Comparison of ENCODE assay signal across 8 mouse cellular contexts in genomic region chr9:64089004-64089403, GRCm38 (mm10). TPM values are rescaled to one million over a fixed set of nuclear protein-coding genes. Genes with fewer than 3 reads are reported as not detected.
DNase-seq lines count a peak whose midpoint lies in the region; ATAC-seq lines count a peak whose summit lies in the region.
"Had no signal": no experiment of that assay in that cellular context is flagged by ENCODE, and none has a peak within 500 bp of the region (broad histone marks: within the 10 kb centered on the region; RNA-seq: fewer than 3 reads in every experiment).

No protein-coding gene starts in this region.

- no peak overlapping the region for H3K4me3 ChIP-seq in midbrain, embryonic 16.5 days (ENCODE audit: low read depth, low read length)
- H3K4me3 ChIP-seq in midbrain, embryonic 13.5 days (replicated peaks), result no peak overlapping the region
- H3K4me3 ChIP-seq in embryonic facial prominence, embryonic 15.5 days (replicated peaks), result no peak overlapping the region
- H3K4me3 ChIP-seq in liver, embryonic 12.5 days, result no peak overlapping the region
- no peak overlapping the region for H3K4me3 ChIP-seq in stomach, embryonic 15.5 days (replicated peaks)
- H3K4me3 ChIP-seq in hindbrain, embryonic 11.5 days (ENCODE audit: low read depth, low read length), result no peak overlapping the region
- H3K4me3 ChIP-seq: limb, embryonic 12.5 days had no signal

- no peak overlapping the region for H3K4me2 ChIP-seq in midbrain, embryonic 16.5 days (ENCODE audit: low read length)
- no peak overlapping the region for H3K4me2 ChIP-seq in midbrain, embryonic 13.5 days (replicated peaks)
- H3K4me2 ChIP-seq in embryonic facial prominence, embryonic 15.5 days (replicated peaks), result no peak overlapping the region
- no peak overlapping the region for H3K4me2 ChIP-seq in liver, embryonic 12.5 days
- H3K4me2 ChIP-seq in stomach, embryonic 15.5 days, result no peak overlapping the region
- no peak overlapping the region for H3K4me2 ChIP-seq in hindbrain, embryonic 11.5 days (replicated peaks; ENCODE audit: low read depth, low read length)
- H3K4me2 ChIP-seq: limb, embryonic 12.5 days had no signal

- peak; percentile 47 to 59 for DNase-seq in heart, postnatal 36 days
- DNase-seq in hindbrain, embryonic 11.5 days (ENCODE audit: low spot score), result no peak

- peaks cover 8% of the 10 kb centered on the region; the same call in 1 of the 2 replicates for H3K27me3 ChIP-seq in midbrain, embryonic 16.5 days (ENCODE audit: control insufficient read depth, insufficient read depth, low read depth, low read length)
- peaks cover 21% of the 10 kb centered on the region for H3K27me3 ChIP-seq in midbrain, embryonic 13.5 days
- H3K27me3 ChIP-seq in embryonic facial prominence, embryonic 15.5 days, result no peaks in the 10 kb centered on the region
- H3K27me3 ChIP-seq in liver, embryonic 12.5 days (replicated peaks), result no peaks in the 10 kb centered on the region
- H3K27me3 ChIP-seq in stomach, embryonic 15.5 days (replicated peaks), result no peaks in the 10 kb centered on the region
- H3K27me3 ChIP-seq in hindbrain, embryonic 11.5 days (ENCODE audit: control insufficient read depth, insufficient read depth, low read length), result peaks cover 9% of the 10 kb centered on the region; the same call in 1 of the 2 replicates
- H3K27me3 ChIP-seq: limb, embryonic 12.5 days had no signal

- intact Hi-C loops in heart, postnatal 36 days (cut with DNase I), result no loop called here

- H3K9me3 ChIP-seq in midbrain, embryonic 16.5 days (replicated peaks; ENCODE audit: control insufficient read depth, low read length, poor library complexity, severe bottlenecking), result no peaks in the 10 kb centered on the region
- H3K9me3 ChIP-seq in midbrain, embryonic 13.5 days, result no peaks in the 10 kb centered on the region
- H3K9me3 ChIP-seq in embryonic facial prominence, embryonic 15.5 days (replicated peaks), result no peaks in the 10 kb centered on the region
- H3K9me3 ChIP-seq in liver, embryonic 12.5 days (replicated peaks), result no peaks in the 10 kb centered on the region
- H3K9me3 ChIP-seq in stomach, embryonic 15.5 days, result no peaks in the 10 kb centered on the region
- no peaks in the 10 kb centered on the region for H3K9me3 ChIP-seq in hindbrain, embryonic 11.5 days (ENCODE audit: control insufficient read depth, low read length)
- H3K9me3 ChIP-seq: limb, embryonic 12.5 days had no signal

- peak; percentile 21; the same call in 1 of the 2 replicates for ATAC-seq in midbrain, embryonic 16.5 days
- ATAC-seq in midbrain, embryonic 13.5 days, result no peak
- no peak for ATAC-seq in embryonic facial prominence, embryonic 15.5 days (ENCODE audit: insufficient number of reproducible peaks, low FRiP score, low TSS enrichment, low read depth)
- ATAC-seq in liver, embryonic 12.5 days, result no peak
- ATAC-seq in stomach, embryonic 15.5 days (ENCODE audit: insufficient read depth, low FRiP score, low read depth), result no peak
- ATAC-seq in hindbrain, embryonic 11.5 days (ENCODE audit: low FRiP score), result no peak

- H3K4me1 ChIP-seq in midbrain, embryonic 16.5 days (ENCODE audit: control insufficient read depth, insufficient read depth, low read length), result peaks cover 8% of the 10 kb centered on the region
- peaks cover 12% of the 10 kb centered on the region for H3K4me1 ChIP-seq in midbrain, embryonic 13.5 days (replicated peaks)
- peaks cover 28% of the 10 kb centered on the region for H3K4me1 ChIP-seq in embryonic facial prominence, embryonic 15.5 days
- H3K4me1 ChIP-seq in liver, embryonic 12.5 days, result peaks cover 48% of the 10 kb centered on the region
- peaks cover 35% of the 10 kb centered on the region for H3K4me1 ChIP-seq in stomach, embryonic 15.5 days
- H3K4me1 ChIP-seq in hindbrain, embryonic 11.5 days (replicated peaks; ENCODE audit: control insufficient read depth, insufficient read depth, low read length), result peaks cover 8% of the 10 kb centered on the region; the same call in 1 of the 2 replicates

- no peak overlapping the region for H3K9ac ChIP-seq in midbrain, embryonic 16.5 days (ENCODE audit: low read depth, low read length)
- H3K9ac ChIP-seq in midbrain, embryonic 13.5 days (replicated peaks), result no peak overlapping the region
- H3K9ac ChIP-seq in embryonic facial prominence, embryonic 15.5 days, result no peak overlapping the region
- H3K9ac ChIP-seq in liver, embryonic 12.5 days, result no peak overlapping the region
- no peak overlapping the region for H3K9ac ChIP-seq in stomach, embryonic 15.5 days
- no peak overlapping the region for H3K9ac ChIP-seq in hindbrain, embryonic 11.5 days (ENCODE audit: low read depth, low read length)
- H3K9ac ChIP-seq: limb, embryonic 12.5 days had no signal

- H3K27ac ChIP-seq in midbrain, embryonic 16.5 days (ENCODE audit: low read length), result no peak overlapping the region
- no peak overlapping the region for H3K27ac ChIP-seq in midbrain, embryonic 13.5 days
- peak overlapping the region; percentile 34; the same call in 1 of the 2 replicates for H3K27ac ChIP-seq in embryonic facial prominence, embryonic 15.5 days (replicated peaks)
- H3K27ac ChIP-seq in liver, embryonic 12.5 days, result peak overlapping the region; percentile 70
- H3K27ac ChIP-seq in stomach, embryonic 15.5 days, result peak overlapping the region; percentile 63
- no peak overlapping the region for H3K27ac ChIP-seq in hindbrain, embryonic 11.5 days (ENCODE audit: low read depth, low read length)
- H3K27ac ChIP-seq: limb, embryonic 12.5 days had no signal

- no peaks in the 10 kb centered on the region for H3K36me3 ChIP-seq in midbrain, embryonic 16.5 days (ENCODE audit: control insufficient read depth, insufficient read depth, low read length)
- H3K36me3 ChIP-seq in midbrain, embryonic 13.5 days, result no peaks in the 10 kb centered on the region
- no peaks in the 10 kb centered on the region for H3K36me3 ChIP-seq in embryonic facial prominence, embryonic 15.5 days
- H3K36me3 ChIP-seq in liver, embryonic 12.5 days, result 0 out of 2 replicates have a peak, but pooled peaks cover 9% of the 10 kb centered on the region
- H3K36me3 ChIP-seq in stomach, embryonic 15.5 days, result no peaks in the 10 kb centered on the region
- H3K36me3 ChIP-seq in hindbrain, embryonic 11.5 days (ENCODE audit: control insufficient read depth, insufficient read depth, low read length), result no peaks in the 10 kb centered on the region
- H3K36me3 ChIP-seq: limb, embryonic 12.5 days had no signal

- 67% methylated on average over 12 of the region's 12 CpGs for WGBS in midbrain, embryonic 16.5 days
- 70% methylated on average over 12 of the region's 12 CpGs for WGBS in midbrain, embryonic 13.5 days
- 60% methylated on average over 12 of the region's 12 CpGs for WGBS in embryonic facial prominence, embryonic 15.5 days
- 31% methylated on average over 12 of the region's 12 CpGs for WGBS in liver, embryonic 12.5 days (ENCODE audit: insufficient replicate concordance)
- 36% methylated on average over 12 of the region's 12 CpGs for WGBS in stomach, embryonic 15.5 days
- WGBS in hindbrain, embryonic 11.5 days, result 79% methylated on average over 12 of the region's 12 CpGs

RNA-seq across cellular contexts. Expression of gene Lctl, which starts 27.9 kb away (rescaled TPM):
- not detected in 2 replicates for polyA plus RNA-seq in midbrain, embryonic 16.5 days (2015; fragmentation: Nextera tagmentation; extraction: Ambion mirVana)
- not detected in 2 replicates for polyA plus RNA-seq in midbrain, embryonic 13.5 days (2015; fragmentation: Nextera tagmentation; extraction: Ambion mirVana)
- 0.16 TPM in 1 of 2 replicates, not detected in the other for polyA plus RNA-seq in embryonic facial prominence, embryonic 15.5 days (2015; fragmentation: Nextera tagmentation; extraction: Ambion mirVana)
- total RNA-seq in heart, postnatal 36 days (2021), result not detected
- not detected in 2 replicates for polyA plus RNA-seq in liver, embryonic 12.5 days (2016; fragmentation: Nextera tagmentation; extraction: Ambion mirVana)
- polyA plus RNA-seq in stomach, embryonic 15.5 days (2015; fragmentation: Nextera tagmentation; extraction: Ambion mirVana), result 0.06 TPM in 1 of 2 replicates, not detected in the other
- polyA plus RNA-seq in hindbrain, embryonic 11.5 days (2014; fragmentation: Nextera tagmentation; extraction: Ambion mirVana), result not detected in 2 replicates
- polyA plus RNA-seq: limb, embryonic 12.5 days had no signal

Comparison
In these comparisons a context has a peak if more than half of its experiments do, and no peak if none do; other contexts are left out.
1. H3K27ac ChIP-seq: peak in embryonic facial prominence, embryonic 15.5 days (single experiment), liver, embryonic 12.5 days (single experiment) and stomach, embryonic 15.5 days (single experiment); none in midbrain, embryonic 16.5 days (single experiment), midbrain, embryonic 13.5 days (single experiment) and hindbrain, embryonic 11.5 days (single experiment).